In the genomic region with DNA sequence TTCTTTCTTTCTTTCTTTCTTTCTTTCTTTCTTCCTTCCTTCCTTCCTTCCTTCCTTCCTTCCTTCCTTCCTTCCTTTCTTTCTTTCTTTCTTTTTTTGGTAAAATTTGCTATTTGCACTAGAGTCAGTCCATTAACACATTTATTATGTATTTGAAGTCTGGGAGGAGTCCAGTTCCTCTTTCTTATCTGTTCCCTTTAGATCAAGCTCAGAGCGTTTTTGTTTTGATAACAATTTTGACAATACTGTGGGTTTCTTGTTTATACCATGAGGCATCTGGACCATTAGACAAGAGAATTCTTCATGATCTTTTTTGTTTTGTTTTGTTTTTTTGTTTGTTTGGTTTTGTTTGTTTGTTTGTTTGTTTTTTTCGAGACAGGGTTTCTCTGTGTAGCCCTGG, we compare ENCODE assay signal across 1 mouse cellular context. TPM values are rescaled to one million over a fixed set of nuclear protein-coding genes. Genes with fewer than 3 reads are reported as not detected.
"Had no signal": no experiment of that assay in that cellular context is flagged by ENCODE, and none has a peak within 500 bp of the region (broad histone marks: within the 10 kb centered on the region; RNA-seq: fewer than 3 reads in every experiment).

No protein-coding gene starts in this region.

RNA-seq across cellular contexts. Expression of a gene that starts 52.3 kb away (rescaled TPM):
- total RNA-seq: neutrophil, adult 5-6 weeks had no signal
